Mouse (Mus musculus): ENCODE data around the gene Cfp. TPM values are rescaled to one million over a fixed set of nuclear protein-coding genes. Genes with fewer than 3 reads are reported as not detected.

Cfp gene
- total RNA-seq, 2 experiments from 2014 or later: 6.0 to 18.8 TPM

Other genes with a start within 250 kb of the Cfp start
- gene Cdk16, start 243.6 kb downstream of the Cfp start, total RNA-seq (2021): 100 to 1,000 TPM; 265 to 299 TPM
- gene Usp11, start 227.6 kb downstream of the Cfp start, total RNA-seq (2021): 100 to 1,000 TPM; 100 to 114 TPM
- 100 to 1,000 TPM; 172 to 185 TPM for gene Araf, start 133.7 kb downstream of the Cfp start, total RNA-seq (2021)
- under 1 TPM; 0.63 to 0.99 TPM for gene Timp1, start 61.4 kb downstream of the Cfp start, total RNA-seq (2021)
- gene Syn1, start 10.6 kb downstream of the Cfp start, total RNA-seq (2021): 100 to 1,000 TPM; 554 to 584 TPM
- 10 to 100 TPM; 55.4 to 62.5 TPM for gene Elk1, start 19.1 kb upstream of the Cfp start, total RNA-seq (2021)
- 10 to 100 TPM; 11.4 to 16.4 TPM for gene Uxt, start 30.5 kb upstream of the Cfp start, total RNA-seq (2021)
- 10 to 100 TPM in 1 of 2 experiments, 1 to 10 TPM in 1; 7.4 to 13.5 TPM for gene Zfp182, start 130.8 kb upstream of the Cfp start, total RNA-seq (2021)
- gene Spaca5, start 136.9 kb upstream of the Cfp start, total RNA-seq (2021): not detected
- 1 to 10 TPM; 2.4 to 2.9 TPM for gene Zfp300, start 158.0 kb upstream of the Cfp start, total RNA-seq (2021)
- not detected for gene Ssxa1, start 184.3 kb upstream of the Cfp start, total RNA-seq (2021)
- gene Gm21876, start 244.1 kb upstream of the Cfp start, total RNA-seq (2021): not detected

All from left cerebral cortex, postnatal 36 days (tissue).